Mouse (Mus musculus) naive thymus-derived CD4-positive, alpha-beta T cell, adult 2 months (primary cell): ENCODE data around the gene Dysf.
A peak's percentile ranks its signal among the peaks of the same experiment; 100 is the strongest.

Experiments used
- DNase-seq: peaks from one replicate; pipeline ENCODE4 v3.0.0-alpha.2; 2011; ENCODE audit warnings: low read depth

Dysf gene

GRCm38 (mm10) chr6:84111106-84111505, 102.7 kb downstream of the Dysf start:
- DNase-seq: no peak

GRCm38 (mm10) chr6:84119731-84120530, 111.5 kb downstream of the Dysf start:
- no peak for DNase-seq

DNA sequence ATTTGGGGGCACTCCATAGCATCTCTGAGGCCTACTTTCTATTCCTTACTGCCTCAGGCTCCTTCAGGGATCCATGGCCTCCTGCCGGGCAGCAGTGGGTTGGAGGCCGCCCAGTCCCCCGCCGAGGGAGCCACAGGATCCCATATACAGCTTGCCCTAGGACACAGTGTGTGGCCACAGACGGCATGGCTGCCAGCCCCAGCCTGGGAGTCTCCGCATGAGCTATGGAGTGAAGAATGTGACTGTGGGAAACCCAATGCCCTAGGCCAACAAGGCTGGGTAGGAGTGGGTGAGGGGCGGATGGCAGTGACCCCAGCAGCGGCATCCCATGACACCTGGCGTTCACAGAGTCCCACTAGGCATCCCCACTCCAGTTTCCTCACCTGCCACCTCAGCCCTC, 116.2 kb downstream of the Dysf start:
- no peak for DNase-seq

GRCm38 (mm10) chr6:84125101-84125500, 116.7 kb downstream of the Dysf start:
- no peak for DNase-seq

- no peak for DNase-seq
These were observed 119.8 kb downstream of the Dysf start for GRCm38 (mm10) chr6:84128229-84128628.

GRCm38 (mm10) chr6:84130867-84131266, 122.5 kb downstream of the Dysf start:
- no peak for DNase-seq

GRCm38 (mm10) chr6:84131539-84131938, 123.1 kb downstream of the Dysf start:
- DNase-seq: no peak

DNA sequence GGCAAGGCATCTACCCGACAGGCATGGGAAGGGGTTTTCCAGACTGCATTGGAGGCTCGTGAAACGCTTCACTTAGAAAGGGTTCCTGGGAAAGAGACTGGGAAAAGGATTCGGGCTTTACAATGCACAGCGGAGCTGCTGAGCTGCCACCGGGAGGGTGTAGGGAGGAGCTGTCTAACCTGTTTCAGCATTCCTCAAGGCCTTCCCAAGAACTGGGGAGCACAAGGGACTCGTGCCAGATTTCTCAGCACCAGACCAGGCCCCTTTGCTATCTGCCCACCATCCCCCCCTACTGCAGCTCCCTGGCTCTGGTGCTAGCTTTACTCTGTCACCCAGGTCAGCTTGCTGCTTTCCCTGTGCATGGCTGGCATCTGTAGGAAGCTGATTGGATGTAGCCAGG, 124.7 kb downstream of the Dysf start:
- DNase-seq: no peak

DNA sequence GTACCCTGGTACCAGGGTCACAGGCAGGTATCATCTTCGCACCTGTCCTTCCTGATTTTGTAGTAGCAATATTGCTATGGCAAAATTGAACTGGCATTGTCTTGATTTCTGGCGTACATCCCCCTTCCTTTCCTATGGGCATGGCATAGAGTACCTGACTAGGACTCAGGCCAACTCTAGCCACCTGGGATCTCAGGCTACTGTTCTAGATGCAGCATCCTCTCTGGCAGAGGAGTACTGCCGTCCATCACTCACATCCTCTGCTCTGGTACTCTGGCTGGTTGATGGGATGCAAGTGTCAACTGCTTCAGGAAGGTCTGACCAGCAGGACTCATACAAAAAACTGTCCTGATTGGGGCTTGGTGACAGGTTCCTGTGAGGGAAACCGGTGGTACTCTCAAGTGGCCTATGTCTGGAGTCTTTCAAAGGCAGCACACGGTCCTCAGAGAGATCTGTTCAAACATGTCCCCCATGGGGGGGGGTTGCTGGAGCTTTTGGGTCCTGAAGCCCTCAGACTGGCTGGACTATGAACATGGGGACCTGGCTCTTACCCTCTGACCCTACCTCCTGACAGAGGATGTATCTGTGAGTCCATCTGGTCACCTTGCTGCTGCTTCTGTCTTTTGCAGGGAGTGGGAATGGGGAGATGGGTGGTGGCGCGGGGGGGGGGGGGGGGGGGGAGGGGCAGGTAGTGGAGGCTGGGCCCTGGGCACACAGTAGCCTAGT, 125.8 kb downstream of the Dysf start:
- DNase-seq: no peak

DNA sequence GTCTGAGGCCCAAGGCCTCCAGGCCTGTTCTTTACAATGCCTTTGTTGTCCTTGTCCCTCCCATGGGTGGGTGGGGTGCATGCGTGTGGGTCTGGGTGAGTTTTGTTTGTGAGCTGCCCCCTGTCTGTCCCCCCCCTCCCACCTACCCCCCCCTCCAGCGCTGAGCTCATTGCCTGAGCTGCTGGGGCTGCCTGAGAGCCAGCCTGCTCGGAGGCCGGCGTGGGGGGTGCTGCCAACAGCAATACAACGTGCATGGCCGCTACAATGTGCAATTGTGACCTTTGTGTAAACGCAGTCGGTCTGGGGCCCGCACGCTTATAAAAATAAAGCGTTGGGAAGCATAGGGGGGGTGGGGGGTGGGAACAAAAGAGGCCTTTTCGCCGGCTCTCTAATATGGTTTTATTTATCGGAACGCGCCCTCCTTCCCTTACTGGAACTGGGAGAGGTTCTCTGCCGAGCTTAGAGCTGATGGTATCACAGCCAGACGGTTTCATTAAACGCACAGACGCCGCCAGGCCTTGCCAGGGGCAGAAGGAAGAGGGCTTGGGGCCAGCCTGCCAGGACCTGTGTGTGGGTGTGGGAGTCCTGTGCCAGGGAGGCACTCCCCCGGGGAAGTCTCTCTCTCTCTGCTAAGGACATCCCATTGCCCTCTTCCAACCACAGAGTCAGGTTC, 126.5 kb downstream of the Dysf start:
- DNase-seq: no peak

DNA sequence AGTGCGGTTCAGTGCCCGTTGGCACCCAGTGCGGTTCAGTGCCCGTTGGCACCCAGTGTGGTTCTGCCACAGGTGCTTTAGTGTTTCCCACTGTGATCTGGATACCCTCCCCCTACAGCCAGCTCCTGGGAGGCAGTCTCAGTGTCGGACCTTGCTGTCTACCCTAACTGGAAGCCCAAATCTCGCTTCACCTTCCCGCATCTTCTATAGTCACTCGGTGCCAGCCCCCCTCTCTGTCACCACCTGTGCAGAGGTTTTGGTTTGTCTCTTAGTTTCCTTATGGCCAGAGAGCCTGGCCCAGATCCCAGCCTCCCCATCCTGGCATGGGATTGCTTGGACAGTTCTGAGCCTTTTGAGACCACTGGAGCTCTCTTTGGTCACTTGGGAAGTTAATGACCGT, 127.3 kb downstream of the Dysf start:
- DNase-seq: no peak

DNA sequence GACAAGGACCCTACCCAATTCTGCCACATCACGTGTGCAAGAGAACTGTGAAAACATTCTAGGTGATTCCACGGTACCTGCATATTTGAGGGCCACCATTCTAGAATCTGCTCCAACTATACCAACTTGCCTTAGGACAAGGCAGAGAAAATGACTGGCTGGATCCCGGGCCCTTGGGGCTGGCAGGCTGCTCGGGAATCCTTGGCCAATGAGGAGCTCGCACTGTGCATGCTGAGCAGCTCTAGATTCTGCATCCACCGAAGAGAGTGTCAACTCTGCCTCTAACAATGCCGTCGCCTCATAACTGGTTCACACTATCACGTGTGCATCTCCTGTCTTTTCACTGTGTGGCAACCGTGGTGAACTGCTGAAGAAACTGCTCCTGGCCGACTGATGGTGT, 128.0 kb downstream of the Dysf start:
- DNase-seq: no peak

DNA sequence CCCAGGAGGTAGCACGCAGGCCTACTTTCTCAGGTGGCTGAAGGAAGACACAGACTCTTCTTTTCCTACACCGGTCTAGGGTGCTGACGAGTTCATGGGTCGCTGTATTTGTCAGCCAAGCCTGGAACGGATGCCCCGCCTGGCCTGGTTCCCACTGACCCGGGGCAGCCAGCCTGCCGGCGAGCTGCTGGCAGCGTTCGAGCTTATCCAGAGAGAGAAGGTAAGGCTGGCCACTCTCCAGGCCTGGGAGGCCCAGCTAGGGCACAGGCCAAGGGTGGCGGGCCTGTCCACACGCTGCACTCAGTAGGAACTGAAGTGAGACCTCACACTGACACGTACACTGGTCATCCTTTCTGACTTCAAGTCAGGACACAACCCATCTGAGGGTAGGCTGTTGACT, 131.5 kb downstream of the Dysf start:
- DNase-seq: no peak

DNA sequence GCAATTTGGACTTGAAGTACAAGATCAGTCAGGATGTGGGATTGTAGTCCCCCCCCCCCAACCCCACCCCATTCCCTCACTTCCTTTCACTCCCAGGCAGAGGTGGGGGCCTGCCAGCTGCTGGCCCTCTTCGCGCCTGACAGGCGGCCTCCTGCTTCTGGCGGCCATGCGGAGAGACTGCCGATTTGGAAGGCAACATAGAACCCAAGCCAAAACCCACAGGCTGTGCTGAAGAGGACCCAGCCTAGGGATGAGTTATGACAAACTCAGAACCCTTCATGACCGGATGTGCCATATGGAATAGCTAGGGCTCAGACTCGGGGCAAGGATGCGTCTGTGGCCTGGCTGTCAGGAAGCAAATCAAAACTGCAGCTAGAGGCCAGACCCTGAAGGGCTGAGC, 134.1 kb downstream of the Dysf start:
- DNase-seq: no peak

- no peak for DNase-seq
These were observed 134.9 kb downstream of the Dysf start for GRCm38 (mm10) chr6:84143328-84143727.

- DNase-seq: no peak
These were observed 136.0 kb downstream of the Dysf start for GRCm38 (mm10) chr6:84144393-84144792.

- DNase-seq: no peak
These were observed 139.0 kb downstream of the Dysf start for GRCm38 (mm10) chr6:84147206-84148004.

DNA sequence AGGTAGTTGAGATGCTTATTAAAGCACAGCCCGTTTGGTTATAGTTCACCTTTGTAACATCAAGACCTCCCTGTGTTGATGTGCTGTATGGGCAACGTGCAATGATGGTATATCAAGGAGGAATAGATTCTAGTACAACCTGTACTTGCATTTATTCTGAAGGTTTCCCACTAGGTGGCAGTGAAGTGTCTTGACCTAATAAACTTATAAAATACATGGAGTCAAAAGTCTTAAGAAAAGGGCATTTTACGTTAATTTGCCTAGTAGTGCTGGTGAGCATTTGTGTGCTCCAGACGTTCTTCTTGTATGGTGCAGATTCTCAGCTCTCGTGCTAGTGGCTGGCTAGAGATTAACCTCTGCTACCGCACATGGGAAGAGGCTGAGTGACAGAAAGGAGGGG, 140.1 kb downstream of the Dysf start:
- DNase-seq: peak; percentile 36

- no peak for DNase-seq
These were observed 146.1 kb downstream of the Dysf start for GRCm38 (mm10) chr6:84154508-84154907.

DNA sequence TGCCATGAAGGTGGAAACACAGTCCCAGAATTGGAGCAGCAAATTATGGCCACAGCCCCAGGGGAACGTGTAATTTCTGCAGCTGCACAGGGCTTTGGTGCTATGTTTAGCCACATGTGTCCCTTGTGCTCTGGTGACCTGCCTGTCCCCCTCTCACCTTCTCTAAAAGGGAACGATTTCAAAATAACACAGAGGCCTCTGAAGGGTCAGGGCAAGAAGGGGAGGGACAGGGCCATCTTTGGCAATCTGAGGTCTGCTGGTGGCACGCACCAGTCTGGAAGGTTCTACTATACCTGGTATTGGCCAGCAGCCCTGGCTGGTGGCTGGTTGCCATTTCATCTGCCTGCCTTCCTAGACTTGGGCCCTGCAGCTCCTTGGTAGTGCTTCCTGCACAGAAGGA, 147.4 kb downstream of the Dysf start:
- no peak for DNase-seq

DNA sequence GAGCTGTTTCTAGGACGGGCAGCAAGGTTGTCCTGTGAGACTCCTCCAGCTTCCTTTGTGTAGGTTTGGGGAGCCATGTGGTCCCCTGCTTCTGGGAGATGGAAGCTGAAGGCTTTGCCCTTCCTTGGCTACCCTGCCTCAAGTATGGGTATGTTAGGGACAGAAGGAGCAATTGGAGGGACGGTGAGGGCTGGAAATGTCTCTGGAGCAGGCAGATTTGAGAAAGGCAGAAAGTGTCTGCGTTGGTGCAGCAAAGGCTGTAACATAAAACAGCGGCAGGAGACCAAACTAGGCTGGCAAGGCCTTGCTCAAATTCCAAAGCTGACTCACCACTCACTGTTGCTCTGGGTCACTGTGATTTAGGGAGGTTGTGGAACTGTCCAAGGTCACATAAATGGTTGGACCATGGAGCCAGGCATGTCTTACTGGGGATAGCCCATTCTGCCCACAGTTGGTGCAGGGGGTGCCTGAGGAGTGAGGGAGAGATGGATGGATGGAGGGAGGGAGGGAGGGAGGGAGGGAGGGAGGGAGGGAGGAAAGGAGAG, 148.2 kb downstream of the Dysf start:
- no peak for DNase-seq

GRCm38 (mm10) chr6:84159046-84159445, 150.7 kb downstream of the Dysf start:
- no peak for DNase-seq
